8 mouse cellular contexts compared by ENCODE assay signal in genomic region chr12:37773681-37774357, GRCm38 (mm10). TPM values are rescaled to one million over a fixed set of nuclear protein-coding genes. Genes with fewer than 3 reads are reported as not detected.
DNase-seq lines count a peak whose midpoint lies in the region; ATAC-seq lines count a peak whose summit lies in the region.

No protein-coding gene starts in this region.

- DNase-seq in heart, adult 18-20 months, result peak; percentile 14 to 38
- no peak for DNase-seq in heart, postnatal 25 days (ENCODE audit: low spot score)
- DNase-seq in cerebellum, adult 9-10 months, result peak; percentile 44
- DNase-seq in frontal cortex, adult 2 months (ENCODE audit: extremely low spot score in 1 of 2, low spot score in 1 of 2), result peak; percentile 8 to 75
- peak; percentile 34 to 44 for DNase-seq in right cerebral cortex, adult 2 months (ENCODE audit: low spot score in 2 of 2)
- DNase-seq in urinary bladder, adult 2 months (ENCODE audit: low spot score), result no peak

- intact Hi-C loops in heart, postnatal 25 days (cut with DNase I), result loop anchor here (5.0 to 10.0 kb wide), 2 partner anchors 343 to 1721 kb away; no protein-coding TSS in a partner anchor

- H3K9ac ChIP-seq in kidney, embryonic 14.5 days (ENCODE audit: low read depth, low read length), result no peak overlapping the region
- H3K9ac ChIP-seq in limb, embryonic 15.5 days, result no peak overlapping the region

- H3K4me3 ChIP-seq in kidney, embryonic 14.5 days (ENCODE audit: low read length), result no peak overlapping the region
- peak overlapping the region; percentile 17; the same call in 1 of the 2 replicates for H3K4me3 ChIP-seq in limb, embryonic 15.5 days

- H3K27me3 ChIP-seq in kidney, embryonic 14.5 days (ENCODE audit: control insufficient read depth, insufficient read depth, low read length), result no peaks in the 10 kb centered on the region
- no peaks in the 10 kb centered on the region for H3K27me3 ChIP-seq in limb, embryonic 15.5 days

- no peaks in the 10 kb centered on the region for H3K9me3 ChIP-seq in kidney, embryonic 14.5 days (ENCODE audit: control insufficient read depth, low read length)
- no peaks in the 10 kb centered on the region for H3K9me3 ChIP-seq in limb, embryonic 15.5 days

- peak overlapping the region; percentile 1; the same call in 1 of the 2 replicates for H3K4me2 ChIP-seq in kidney, embryonic 14.5 days (replicated peaks; ENCODE audit: low read depth, low read length)
- H3K4me2 ChIP-seq in limb, embryonic 15.5 days, result peak overlapping the region; percentile 39

- no peak overlapping the region for H3K27ac ChIP-seq in kidney, embryonic 14.5 days (ENCODE audit: low read depth, low read length)
- H3K27ac ChIP-seq in limb, embryonic 15.5 days, result peak overlapping the region; percentile 7; the same call in 1 of the 2 replicates

- H3K36me3 ChIP-seq in kidney, embryonic 14.5 days (ENCODE audit: control insufficient read depth, insufficient read depth, low read length), result no peaks in the 10 kb centered on the region
- no peaks in the 10 kb centered on the region for H3K36me3 ChIP-seq in limb, embryonic 15.5 days

- H3K4me1 ChIP-seq in kidney, embryonic 14.5 days (ENCODE audit: control insufficient read depth, insufficient read depth, low read length), result 0 out of 2 replicates have a peak, but pooled peaks cover 2% of the 10 kb centered on the region
- H3K4me1 ChIP-seq in limb, embryonic 15.5 days, result no peaks in the 10 kb centered on the region

- 11% methylated on average over 8 of the region's 8 CpGs for WGBS in kidney, embryonic 14.5 days
- 13% methylated on average over 8 of the region's 8 CpGs for WGBS in limb, embryonic 15.5 days

- ATAC-seq in kidney, embryonic 14.5 days (ENCODE audit: low FRiP score, low TSS enrichment), result 0 out of 2 replicates have a peak, but pooled peaks have one; percentile 39
- no peak for ATAC-seq in limb, embryonic 15.5 days (ENCODE audit: insufficient number of reproducible peaks, low FRiP score, low TSS enrichment, low read depth)

RNA-seq across cellular contexts. Expression of gene Dgkb, which starts 43.7 kb away (rescaled TPM):
- under 1 TPM; 0.74 to 0.87 TPM for total RNA-seq in heart, adult 18-20 months (2021)
- total RNA-seq in heart, postnatal 25 days (2021), result under 1 TPM; 0.67 to 0.88 TPM
- polyA plus RNA-seq in frontal cortex, adult 2 months (2012; rRNA removed), result 65.6 and 66.4 TPM in 2 replicates
- polyA plus RNA-seq in kidney, embryonic 14.5 days (2014; fragmentation: Nextera tagmentation; extraction: Ambion mirVana), result 0.50 and 0.73 TPM in 2 replicates
- polyA plus RNA-seq in limb, embryonic 15.5 days (2015; fragmentation: Nextera tagmentation; extraction: Ambion mirVana), result 0.91 and 1.6 TPM in 2 replicates
- 1.1 and 1.4 TPM in 2 replicates for polyA plus RNA-seq in urinary bladder, adult 2 months (2012; rRNA removed)

Comparison
In these comparisons a context has a peak if more than half of its experiments do, and no peak if none do; other contexts are left out.
1. DNase-seq: peak in heart, adult 18-20 months (2 of 2), cerebellum, adult 9-10 months (single experiment), frontal cortex, adult 2 months (2 of 2) and right cerebral cortex, adult 2 months (2 of 2); none in heart, postnatal 25 days (single experiment) and urinary bladder, adult 2 months (single experiment).
2. RNA of gene Dgkb, which starts 43.7 kb away (polyA plus RNA-seq): 65.6 to 66.4 TPM in frontal cortex, adult 2 months; 0.91 to 1.6 TPM in limb, embryonic 15.5 days, 1.1 to 1.4 TPM in urinary bladder, adult 2 months and 0.50 to 0.73 TPM in kidney, embryonic 14.5 days; every median in the first group is over 10 times any median in the second.